In genomic region chr13:83728421-83729010, GRCm38 (mm10) we compare ENCODE assay signal across 12 mouse cellular contexts.
A peak's percentile ranks its signal among the peaks of the same experiment; 100 is the strongest.
DNase-seq lines count a peak whose midpoint lies in the region; ATAC-seq and TF ChIP-seq lines count a peak whose summit lies in the region.
"Had no signal": no experiment of that assay in that cellular context is flagged by ENCODE, and none has a peak within 500 bp of the region (broad histone marks: within the 10 kb centered on the region; RNA-seq: fewer than 3 reads in every experiment).

No protein-coding gene starts in this region.

- TF ChIP-seq CTCF in left cerebral cortex, adult 2 months (IDR thresholded peaks at IDR 0.05): no peak

- H3K4me3 ChIP-seq in left cerebral cortex, adult 2 months: peak overlapping the region; percentile 83
- peak overlapping the region; percentile 90 for H3K4me3 ChIP-seq in forebrain, embryonic 13.5 days
- peak overlapping the region; percentile 81 for H3K4me3 ChIP-seq in midbrain, embryonic 11.5 days (ENCODE audit: low read depth, low read length)

- H3K4me1 ChIP-seq in forebrain, embryonic 13.5 days: no peaks in the 10 kb centered on the region
- peaks cover 3% of the 10 kb centered on the region; the same call in 1 of the 2 replicates for H3K4me1 ChIP-seq in midbrain, embryonic 11.5 days (ENCODE audit: control insufficient read depth, insufficient read depth, low read length)

- H3K27me3 ChIP-seq in forebrain, embryonic 13.5 days: no peaks in the 10 kb centered on the region
- H3K27me3 ChIP-seq in midbrain, embryonic 11.5 days (ENCODE audit: control insufficient read depth, insufficient read depth, low read length): peaks cover 10% of the 10 kb centered on the region

- peak overlapping the region; percentile 99 for H3K27ac ChIP-seq in left cerebral cortex, adult 2 months
- H3K27ac ChIP-seq in forebrain, embryonic 13.5 days: peak overlapping the region; percentile 100
- H3K27ac ChIP-seq in midbrain, embryonic 11.5 days (ENCODE audit: low read depth, low read length): peak overlapping the region; percentile 100
- H3K27ac ChIP-seq: embryonic facial prominence, embryonic 15.5 days; intestine, embryonic 15.5 days; liver, embryonic 14.5 days had no signal

- intact Hi-C loops in left cerebral cortex, adult 2 months (cut with DNase I): loop anchor here (5.0 to 10.0 kb wide), 6 partner anchors 329 to 884 kb away; partner anchors contain the start of gene Tmem161b
- intact Hi-C loops in left cerebral cortex, postnatal 36 days (cut with DNase I): loop anchor here (10.0 kb wide), 1 partner anchor 1784 kb away; no protein-coding TSS in a partner anchor

- peak overlapping the region; percentile 100 for H3K9ac ChIP-seq in forebrain, embryonic 13.5 days
- peak overlapping the region; percentile 84 for H3K9ac ChIP-seq in midbrain, embryonic 11.5 days (ENCODE audit: low read length)
- H3K9ac ChIP-seq: embryonic facial prominence, embryonic 15.5 days; intestine, embryonic 15.5 days; liver, embryonic 14.5 days had no signal

- 2% methylated on average over 5 of the region's 5 CpGs for WGBS in forebrain, embryonic 13.5 days
- 8% methylated on average over 5 of the region's 5 CpGs for WGBS in midbrain, embryonic 11.5 days

- peak overlapping the region; percentile 87 for H3K4me2 ChIP-seq in forebrain, embryonic 13.5 days
- H3K4me2 ChIP-seq in midbrain, embryonic 11.5 days: peak overlapping the region; percentile 57

- no peak for ATAC-seq in forebrain, embryonic 13.5 days
- ATAC-seq in midbrain, embryonic 11.5 days (ENCODE audit: low FRiP score): no peak
- no peak for ATAC-seq in CD4-positive, CD25-positive, alpha-beta regulatory T cell, adult 4 months
- ATAC-seq: activated CD4-positive, CD25-positive, alpha-beta regulatory T cell, adult 4 months; intestine, embryonic 15.5 days had no signal

- no peaks in the 10 kb centered on the region for H3K9me3 ChIP-seq in forebrain, embryonic 13.5 days (replicated peaks)
- no peaks in the 10 kb centered on the region for H3K9me3 ChIP-seq in midbrain, embryonic 11.5 days (ENCODE audit: control insufficient read depth, low read length)
- H3K9me3 ChIP-seq: embryonic facial prominence, embryonic 15.5 days; heart, embryonic 12.5 days; intestine, embryonic 15.5 days had no signal

- peaks cover 19% of the 10 kb centered on the region for H3K36me3 ChIP-seq in forebrain, embryonic 13.5 days (ENCODE audit: poor library complexity, severe bottlenecking)
- H3K36me3 ChIP-seq in midbrain, embryonic 11.5 days (ENCODE audit: control insufficient read depth, insufficient read depth, low read length): no peaks in the 10 kb centered on the region
- H3K36me3 ChIP-seq: embryonic facial prominence, embryonic 15.5 days; heart, embryonic 12.5 days; intestine, embryonic 15.5 days had no signal

- no peak for DNase-seq in left cerebral cortex, adult 2 months (ENCODE audit: extremely low spot score in 1 of 2, low spot score in 2 of 2)
- no peak for DNase-seq in left cerebral cortex, adult 8-10 months (ENCODE audit: low spot score in 2 of 2)
- DNase-seq in midbrain, embryonic 11.5 days (ENCODE audit: low spot score, missing footprints): peak; percentile 92
- DNase-seq in urinary bladder, postnatal 36 days (ENCODE audit: low spot score in 2 of 2): no peak
- no peak for DNase-seq in left cerebral cortex, postnatal 36 days (ENCODE audit: low spot score in 2 of 2)
